Mouse (Mus musculus) hindbrain, embryonic 14.5 days (tissue): Measurements from ENCODE around the gene Gria4. TPM values are rescaled to one million over a fixed set of nuclear protein-coding genes. Genes with fewer than 3 reads are reported as not detected.
A peak's percentile ranks its signal among the peaks of the same experiment; 100 is the strongest.

Experiments used
- ATAC-seq: fragments of 200-750 bp; cut with Nextera tagmentation; 2 replicates; pipeline ENCODE4 v1.8.0; 2017; ENCODE audit warnings: moderate number of reproducible peaks, mild to moderate bottlenecking, moderate TSS enrichment, moderate library complexity; ENCODE audit not compliant: low FRiP score
- DNase-seq: peaks from one replicate; pipeline ENCODE4 v3.0.0-alpha.2; 2015; ENCODE audit warnings: low spot score
- H3K27ac ChIP-seq: fragments of 300-500 bp; sonication (generic); 2 replicates; pipeline ENCODE4 v1.5.1; 2014; ENCODE audit warnings: mild to moderate bottlenecking, moderate library complexity
- H3K27me3 ChIP-seq: fragments of 300-500 bp; sonication (generic); 2 replicates; pipeline ENCODE4 v1.6.1; 2014; ENCODE audit warnings: mild to moderate bottlenecking, low read length, mixed read lengths; ENCODE audit not compliant: control insufficient read depth, insufficient read depth
- H3K36me3 ChIP-seq: fragments of 300-500 bp; sonication (generic); replicated peaks from 2 replicates; pipeline ENCODE4 v1.6.1; 2014; ENCODE audit not compliant: control insufficient read depth, insufficient read depth
- H3K4me1 ChIP-seq: fragments of 300-500 bp; sonication (generic); replicated peaks from 2 replicates; pipeline ENCODE4 v1.6.1; 2014; ENCODE audit warnings: antibody characterized with exemption, low read length, mixed read lengths; ENCODE audit not compliant: control insufficient read depth, insufficient read depth
- H3K4me2 ChIP-seq: fragments of 300-500 bp; sonication (generic); replicated peaks from 2 replicates; pipeline ENCODE4 v1.6.1; 2014; ENCODE audit warnings: mild to moderate bottlenecking, moderate library complexity
- H3K4me3 ChIP-seq: fragments of 300-500 bp; sonication (generic); replicated peaks from 2 replicates; pipeline ENCODE4 v1.5.1; 2014; ENCODE audit warnings: mild to moderate bottlenecking, low read length
- H3K9ac ChIP-seq: fragments of 300-500 bp; sonication (generic); 2 replicates; pipeline ENCODE4 v1.6.1; 2014
- H3K9me3 ChIP-seq: fragments of 300-500 bp; sonication (generic); 2 replicates; pipeline ENCODE4 v1.6.1; 2016; ENCODE audit warnings: low read length; ENCODE audit not compliant: control insufficient read depth
- WGBS: fragments of 180-500 bp; shearing (Covaris S2); extraction: QIAGEN DNeasy Blood & Tissue Kit; methylation state at CpG from one replicate; pipeline ENCODE4 v1.1.7; 2014; 5-methylcytosine and 5-hydroxymethylcytosine counted together
- polyA plus RNA-seq: library from polyadenylated mRNA; unstranded; fragments of >200 nt; fragmentation: Nextera tagmentation; extraction: Ambion mirVana; gene quantifications from 2 replicates; pipeline ENCODE4 v1.2.1, GENCODE M21; 2014

Gria4 gene
- polyA plus RNA-seq, 1 experiment from 2014 or later, result 48.7 TPM

- no peak overlapping the region for H3K4me3 ChIP-seq
- no peaks in the 10 kb centered on the region for H3K9me3 ChIP-seq
- H3K36me3 ChIP-seq, result no peaks in the 10 kb centered on the region
- ATAC-seq (no peak), DNase-seq (no peak)
- no peak overlapping the region for H3K9ac ChIP-seq
- no peaks in the 10 kb centered on the region for H3K4me1 ChIP-seq
- H3K4me2 ChIP-seq, result no peak overlapping the region
- no peaks in the 10 kb centered on the region for H3K27me3 ChIP-seq
- no peak overlapping the region for H3K27ac ChIP-seq
Measured at GRCm38 (mm10) chr9:4615286-4615685, 180.7 kb downstream of the Gria4 start.

- DNase-seq (no peak), ATAC-seq (no peak)
- Histone ChIP-seq H3K4me3 (no peak overlapping the region), H3K9ac (no peak overlapping the region), H3K36me3 (no peaks in the 10 kb centered on the region), H3K27ac (no peak overlapping the region), H3K27me3 (no peaks in the 10 kb centered on the region), H3K4me1 (no peaks in the 10 kb centered on the region), H3K4me2 (no peak overlapping the region), H3K9me3 (no peaks in the 10 kb centered on the region)
- 79% methylated on average over 3 of the region's 3 CpGs for WGBS
Measured at GRCm38 (mm10) chr9:4605354-4605753, 190.7 kb downstream of the Gria4 start.

- ATAC-seq, result no peak
Measured at GRCm38 (mm10) chr9:4604236-4604635, 191.8 kb downstream of the Gria4 start.

GRCm38 (mm10) chr9:4601788-4602187, 194.2 kb downstream of the Gria4 start:
- no peak for DNase-seq
- Histone ChIP-seq H3K4me1 (no peaks in the 10 kb centered on the region), H3K36me3 (no peaks in the 10 kb centered on the region), H3K27me3 (no peaks in the 10 kb centered on the region), H3K9ac (no peak overlapping the region), H3K27ac (no peak overlapping the region), H3K4me3 (no peak overlapping the region), H3K4me2 (no peak overlapping the region), H3K9me3 (no peaks in the 10 kb centered on the region)
- WGBS, result 95% methylated on average over 2 of the region's 2 CpGs
- ATAC-seq, result no peak

More at GRCm38 (mm10) chr9:4604236-4604635, 191.8 kb downstream of the Gria4 start:
- no peak overlapping the region for H3K9ac ChIP-seq
- DNase-seq, result no peak
- no peaks in the 10 kb centered on the region for H3K36me3 ChIP-seq
- no peaks in the 10 kb centered on the region for H3K27me3 ChIP-seq
- no peaks in the 10 kb centered on the region for H3K9me3 ChIP-seq
- no peak overlapping the region for H3K27ac ChIP-seq
- no peak overlapping the region for H3K4me2 ChIP-seq
- H3K4me3 ChIP-seq, result no peak overlapping the region
- no peaks in the 10 kb centered on the region for H3K4me1 ChIP-seq

DNA sequence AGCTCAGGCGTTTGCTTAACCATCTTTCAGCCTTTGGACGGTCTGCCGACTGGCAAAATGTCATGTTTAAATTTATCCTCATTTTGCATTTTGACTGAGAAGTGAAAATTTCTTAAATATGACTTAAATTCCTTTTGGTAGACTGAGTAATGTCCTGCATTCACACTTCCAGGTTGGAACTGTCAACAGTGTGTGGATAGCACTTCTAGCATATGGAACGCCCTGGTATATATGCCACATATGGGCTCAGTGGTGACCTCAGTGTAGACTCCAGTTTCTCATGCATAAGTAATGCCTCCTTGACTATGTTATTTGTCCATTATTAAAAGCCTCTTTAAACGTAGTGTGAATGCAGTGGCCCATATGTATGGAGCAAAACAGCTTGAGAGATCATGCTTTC, 222.4 kb downstream of the Gria4 start:
- DNase-seq, result no peak
- no peak for ATAC-seq

GRCm38 (mm10) chr9:4555415-4555959, 240.5 kb downstream of the Gria4 start:
- no peak overlapping the region for H3K4me2 ChIP-seq
- no peak overlapping the region for H3K9ac ChIP-seq
- H3K9me3 ChIP-seq, result no peaks in the 10 kb centered on the region
- no peaks in the 10 kb centered on the region for H3K4me1 ChIP-seq
- no peak for DNase-seq
- no peak for ATAC-seq
- H3K27me3 ChIP-seq, result no peaks in the 10 kb centered on the region
- H3K27ac ChIP-seq, result no peak overlapping the region
- 71% methylated on average over 4 of the region's 4 CpGs for WGBS
- no peaks in the 10 kb centered on the region for H3K36me3 ChIP-seq
- no peak overlapping the region for H3K4me3 ChIP-seq

More for the DNA sequence above, 222.4 kb downstream of the Gria4 start:
- no peak overlapping the region for H3K27ac ChIP-seq
- H3K36me3 ChIP-seq, result no peaks in the 10 kb centered on the region
- no peak overlapping the region for H3K9ac ChIP-seq
- H3K4me3 ChIP-seq, result no peak overlapping the region
- no peak overlapping the region for H3K4me2 ChIP-seq
- no peaks in the 10 kb centered on the region for H3K9me3 ChIP-seq
- H3K4me1 ChIP-seq, result no peaks in the 10 kb centered on the region
- no peaks in the 10 kb centered on the region for H3K27me3 ChIP-seq
- WGBS, result 79% methylated on average over 5 of the region's 5 CpGs

GRCm38 (mm10) chr9:4539218-4539617, 256.8 kb downstream of the Gria4 start:
- no peak for DNase-seq

GRCm38 (mm10) chr9:4536514-4537150, 259.4 kb downstream of the Gria4 start:
- WGBS, result 88% methylated on average over 6 of the region's 6 CpGs
- ATAC-seq (peak; percentile 72; the same call in 1 of the 2 replicates), DNase-seq (peak; percentile 75)
- H3K4me2 ChIP-seq, result no peak overlapping the region
- no peak overlapping the region for H3K27ac ChIP-seq
- H3K4me1 ChIP-seq, result no peaks in the 10 kb centered on the region
- no peak overlapping the region for H3K9ac ChIP-seq
- no peak overlapping the region for H3K4me3 ChIP-seq
- H3K9me3 ChIP-seq, result no peaks in the 10 kb centered on the region
- H3K36me3 ChIP-seq, result no peaks in the 10 kb centered on the region
- no peaks in the 10 kb centered on the region for H3K27me3 ChIP-seq

More at GRCm38 (mm10) chr9:4539218-4539617, 256.8 kb downstream of the Gria4 start:
- no peak overlapping the region for H3K9ac ChIP-seq
- ATAC-seq, result no peak
- WGBS, result 88% methylated on average over 1 of the region's 1 CpGs
- no peak overlapping the region for H3K27ac ChIP-seq
- no peaks in the 10 kb centered on the region for H3K36me3 ChIP-seq
- no peaks in the 10 kb centered on the region for H3K4me1 ChIP-seq
- no peaks in the 10 kb centered on the region for H3K27me3 ChIP-seq
- no peaks in the 10 kb centered on the region for H3K9me3 ChIP-seq
- no peak overlapping the region for H3K4me3 ChIP-seq
- H3K4me2 ChIP-seq, result no peak overlapping the region

DNA sequence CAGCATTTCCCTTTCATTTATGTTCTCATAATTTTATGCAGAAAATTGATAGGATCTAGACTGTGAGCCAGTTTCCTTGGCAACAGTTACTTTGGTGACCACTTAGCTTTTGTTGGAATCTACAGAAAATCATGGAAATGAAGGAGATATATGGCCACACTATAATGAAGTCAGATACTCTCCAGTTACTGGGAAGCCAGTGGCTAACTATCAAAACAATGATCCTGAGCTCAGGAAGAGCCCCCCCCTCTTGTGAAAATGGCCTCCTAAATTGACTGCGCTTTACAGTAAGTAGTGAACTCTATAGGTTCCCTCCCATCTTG, 281.5 kb downstream of the Gria4 start:
- Histone ChIP-seq H3K27me3 (no peaks in the 10 kb centered on the region), H3K4me3 (no peak overlapping the region), H3K4me1 (peaks cover 14% of the 10 kb centered on the region; the same call in 1 of the 2 replicates), H3K4me2 (no peak overlapping the region), H3K9me3 (no peaks in the 10 kb centered on the region), H3K36me3 (no peaks in the 10 kb centered on the region), H3K27ac (peak overlapping the region; percentile 67), H3K9ac (no peak overlapping the region)
- 77% methylated on average over 1 of the region's 1 CpGs for WGBS
- ATAC-seq (peak; percentile 81), DNase-seq (peak; percentile 46)
